Mouse (Mus musculus): Measurements from ENCODE around the gene Kcnj2. TPM values are rescaled to one million over a fixed set of nuclear protein-coding genes. Genes with fewer than 3 reads are reported as not detected.
A peak's percentile ranks its signal among the peaks of the same experiment; 100 is the strongest.

Kcnj2 gene
- polyA plus RNA-seq, 1 experiment from 2014 or later, result 0.68 TPM

- H3K4me3 ChIP-seq (replicated peaks; ENCODE audit: low read depth, low read length), result no peak overlapping the region
- WGBS, result 77% methylated on average over 2 of the region's 2 CpGs
- ATAC-seq (replicated peaks; ENCODE audit: low FRiP score, low read depth), result no peak
Observed at GRCm38 (mm10) chr11:111083009-111083408, 17.0 kb downstream of the Kcnj2 start.

GRCm38 (mm10) chr11:111086933-111087332, 21.0 kb downstream of the Kcnj2 start:
- WGBS, result 39% methylated on average over 6 of the region's 6 CpGs
- ATAC-seq (replicated peaks; ENCODE audit: low FRiP score, low read depth), result no peak

More at GRCm38 (mm10) chr11:111083009-111083408, 17.0 kb downstream of the Kcnj2 start:
- Histone ChIP-seq H3K4me2 (ENCODE audit: low read length) (no peak overlapping the region), H3K9ac (ENCODE audit: low read depth, low read length) (no peak overlapping the region), H3K36me3 (ENCODE audit: insufficient read depth, low read length) (no peaks in the 10 kb centered on the region), H3K4me1 (replicated peaks; ENCODE audit: insufficient read depth, low read length) (no peaks in the 10 kb centered on the region), H3K9me3 (replicated peaks; ENCODE audit: low read length) (no peaks in the 10 kb centered on the region), H3K27me3 (ENCODE audit: insufficient read depth, low read length) (no peaks in the 10 kb centered on the region), H3K27ac (no peak overlapping the region)
- DNase-seq (ENCODE audit: low spot score), result no peak
- TF ChIP-seq CTCF (IDR thresholded peaks at IDR 0.05; ENCODE audit: low read depth), result no peak

GRCm38 (mm10) chr11:111088226-111088625, 22.3 kb downstream of the Kcnj2 start:
- H3K4me2 ChIP-seq (ENCODE audit: low read length), result no peak overlapping the region
- no peaks in the 10 kb centered on the region; the same call in 1 of the 2 replicates for H3K27me3 ChIP-seq (ENCODE audit: insufficient read depth, low read length)
- ATAC-seq (replicated peaks; ENCODE audit: low FRiP score, low read depth) (no peak), DNase-seq (ENCODE audit: low spot score) (no peak)
- no peak overlapping the region for H3K9ac ChIP-seq (ENCODE audit: low read depth, low read length)
- no peaks in the 10 kb centered on the region for H3K4me1 ChIP-seq (replicated peaks; ENCODE audit: insufficient read depth, low read length)
- H3K9me3 ChIP-seq (replicated peaks; ENCODE audit: low read length), result no peaks in the 10 kb centered on the region
- H3K36me3 ChIP-seq (ENCODE audit: insufficient read depth, low read length), result no peaks in the 10 kb centered on the region
- no peak for TF ChIP-seq CTCF (IDR thresholded peaks at IDR 0.05; ENCODE audit: low read depth)
- no peak overlapping the region for H3K4me3 ChIP-seq (replicated peaks; ENCODE audit: low read depth, low read length)
- H3K27ac ChIP-seq, result no peak overlapping the region

More at GRCm38 (mm10) chr11:111086933-111087332, 21.0 kb downstream of the Kcnj2 start:
- DNase-seq (ENCODE audit: low spot score), result peak; percentile 20
- no peak for TF ChIP-seq CTCF (IDR thresholded peaks at IDR 0.05; ENCODE audit: low read depth)
- no peak overlapping the region for H3K9ac ChIP-seq (ENCODE audit: low read depth, low read length)
- H3K27me3 ChIP-seq (ENCODE audit: insufficient read depth, low read length), result no peaks in the 10 kb centered on the region; the same call in 1 of the 2 replicates
- H3K27ac ChIP-seq, result no peak overlapping the region
- no peaks in the 10 kb centered on the region for H3K4me1 ChIP-seq (replicated peaks; ENCODE audit: insufficient read depth, low read length)
- no peak overlapping the region for H3K4me2 ChIP-seq (ENCODE audit: low read length)
- no peaks in the 10 kb centered on the region for H3K36me3 ChIP-seq (ENCODE audit: insufficient read depth, low read length)
- no peak overlapping the region for H3K4me3 ChIP-seq (replicated peaks; ENCODE audit: low read depth, low read length)
- H3K9me3 ChIP-seq (replicated peaks; ENCODE audit: low read length), result no peaks in the 10 kb centered on the region

GRCm38 (mm10) chr11:111088812-111089211, 22.8 kb downstream of the Kcnj2 start:
- WGBS, result 14% methylated on average over 3 of the region's 3 CpGs
- no peaks in the 10 kb centered on the region; the same call in 1 of the 2 replicates for H3K27me3 ChIP-seq (ENCODE audit: insufficient read depth, low read length)
- no peak overlapping the region for H3K27ac ChIP-seq
- H3K9me3 ChIP-seq (replicated peaks; ENCODE audit: low read length), result no peaks in the 10 kb centered on the region
- no peaks in the 10 kb centered on the region for H3K36me3 ChIP-seq (ENCODE audit: insufficient read depth, low read length)
- no peak overlapping the region for H3K4me3 ChIP-seq (replicated peaks; ENCODE audit: low read depth, low read length)
- no peak overlapping the region for H3K4me2 ChIP-seq (ENCODE audit: low read length)
- H3K9ac ChIP-seq (ENCODE audit: low read depth, low read length), result no peak overlapping the region
- H3K4me1 ChIP-seq (replicated peaks; ENCODE audit: insufficient read depth, low read length), result no peaks in the 10 kb centered on the region
- DNase-seq (ENCODE audit: low spot score) (peak; percentile 40), ATAC-seq (replicated peaks; ENCODE audit: low FRiP score, low read depth) (0 out of 2 replicates have a peak, but pooled peaks have one; percentile 40)
- TF ChIP-seq CTCF (IDR thresholded peaks at IDR 0.05; ENCODE audit: low read depth), result no peak

GRCm38 (mm10) chr11:111091117-111091516, 25.2 kb downstream of the Kcnj2 start:
- no peak for ATAC-seq (replicated peaks; ENCODE audit: low FRiP score, low read depth)
- WGBS, result 48% methylated on average over 6 of the region's 6 CpGs
- no peaks in the 10 kb centered on the region for H3K36me3 ChIP-seq (ENCODE audit: insufficient read depth, low read length)
- H3K9me3 ChIP-seq (replicated peaks; ENCODE audit: low read length), result no peaks in the 10 kb centered on the region
- H3K4me2 ChIP-seq (ENCODE audit: low read length), result no peak overlapping the region
- H3K9ac ChIP-seq (ENCODE audit: low read depth, low read length), result no peak overlapping the region
- no peaks in the 10 kb centered on the region for H3K4me1 ChIP-seq (replicated peaks; ENCODE audit: insufficient read depth, low read length)
- no peak for DNase-seq (ENCODE audit: low spot score)
- H3K27me3 ChIP-seq (ENCODE audit: insufficient read depth, low read length), result no peaks in the 10 kb centered on the region; the same call in 1 of the 2 replicates
- no peak overlapping the region for H3K4me3 ChIP-seq (replicated peaks; ENCODE audit: low read depth, low read length)
- TF ChIP-seq CTCF (IDR thresholded peaks at IDR 0.05; ENCODE audit: low read depth), result no peak
- no peak overlapping the region for H3K27ac ChIP-seq

GRCm38 (mm10) chr11:111092967-111093366, 27.0 kb downstream of the Kcnj2 start:
- 89% methylated on average over 2 of the region's 2 CpGs for WGBS
- Histone ChIP-seq H3K9me3 (replicated peaks; ENCODE audit: low read length) (no peaks in the 10 kb centered on the region), H3K27me3 (ENCODE audit: insufficient read depth, low read length) (no peaks in the 10 kb centered on the region; the same call in 1 of the 2 replicates), H3K4me3 (replicated peaks; ENCODE audit: low read depth, low read length) (no peak overlapping the region), H3K27ac (no peak overlapping the region), H3K9ac (ENCODE audit: low read depth, low read length) (no peak overlapping the region), H3K4me1 (replicated peaks; ENCODE audit: insufficient read depth, low read length) (no peaks in the 10 kb centered on the region), H3K36me3 (ENCODE audit: insufficient read depth, low read length) (no peaks in the 10 kb centered on the region), H3K4me2 (ENCODE audit: low read length) (no peak overlapping the region)
- no peak for TF ChIP-seq CTCF (IDR thresholded peaks at IDR 0.05; ENCODE audit: low read depth)
- ATAC-seq (replicated peaks; ENCODE audit: low FRiP score, low read depth), result no peak
- DNase-seq (ENCODE audit: low spot score), result no peak

GRCm38 (mm10) chr11:111096612-111097011, 30.6 kb downstream of the Kcnj2 start:
- no peak overlapping the region for H3K4me3 ChIP-seq (replicated peaks; ENCODE audit: low read depth, low read length)
- H3K9me3 ChIP-seq (replicated peaks; ENCODE audit: low read length), result no peaks in the 10 kb centered on the region
- ATAC-seq (replicated peaks; ENCODE audit: low FRiP score, low read depth) (no peak), DNase-seq (ENCODE audit: low spot score) (no peak)
- 86% methylated on average over 5 of the region's 5 CpGs for WGBS
- H3K36me3 ChIP-seq (ENCODE audit: insufficient read depth, low read length), result no peaks in the 10 kb centered on the region
- H3K27me3 ChIP-seq (ENCODE audit: insufficient read depth, low read length), result no peaks in the 10 kb centered on the region
- H3K27ac ChIP-seq, result no peak overlapping the region
- no peak for TF ChIP-seq CTCF (IDR thresholded peaks at IDR 0.05; ENCODE audit: low read depth)
- no peaks in the 10 kb centered on the region for H3K4me1 ChIP-seq (replicated peaks; ENCODE audit: insufficient read depth, low read length)
- no peak overlapping the region for H3K4me2 ChIP-seq (ENCODE audit: low read length)
- no peak overlapping the region for H3K9ac ChIP-seq (ENCODE audit: low read depth, low read length)
